Mouse (Mus musculus) stomach, postnatal 0 days (tissue): ENCODE data around the gene Acin1. TPM values are rescaled to one million over a fixed set of nuclear protein-coding genes. Genes with fewer than 3 reads are reported as not detected.

Experiments
- ATAC-seq: fragments of 200-750 bp; cut with Nextera tagmentation; 2 replicates; pipeline ENCODE4 v1.8.0; 2017; ENCODE audit not compliant: low FRiP score, low TSS enrichment
- DNase-seq: peaks from one replicate; pipeline ENCODE4 v3.0.0-alpha.2; 2016; ENCODE audit warnings: low spot score
- H3K27ac ChIP-seq: fragments of 300-500 bp; sonication (generic); replicated peaks from 2 replicates; pipeline ENCODE4 v1.5.1; 2014; ENCODE audit warnings: mild to moderate bottlenecking, control low read depth
- H3K27me3 ChIP-seq: fragments of 300-500 bp; sonication (generic); 2 replicates; pipeline ENCODE4 v1.6.1; 2014; ENCODE audit warnings: low read length; ENCODE audit not compliant: control insufficient read depth, insufficient read depth
- H3K36me3 ChIP-seq: fragments of 300-500 bp; sonication (generic); 2 replicates; pipeline ENCODE4 v1.6.1; 2014; ENCODE audit warnings: low read length, mixed read lengths; ENCODE audit not compliant: control insufficient read depth, insufficient read depth
- H3K4me1 ChIP-seq: fragments of 300-500 bp; sonication (generic); replicated peaks from 2 replicates; pipeline ENCODE4 v1.6.1; 2014; ENCODE audit warnings: antibody characterized with exemption; ENCODE audit not compliant: control insufficient read depth, insufficient read depth
- H3K4me2 ChIP-seq: fragments of 300-500 bp; sonication (generic); replicated peaks from 2 replicates; pipeline ENCODE4 v1.6.1; 2014; ENCODE audit warnings: low read depth, mild to moderate bottlenecking, control low read depth, moderate library complexity
- H3K4me3 ChIP-seq: fragments of 300-500 bp; sonication (generic); 2 replicates; pipeline ENCODE4 v1.5.1; 2014; ENCODE audit warnings: low read depth, low read length, control low read depth
- H3K9ac ChIP-seq: fragments of 300-500 bp; sonication (generic); 2 replicates; pipeline ENCODE4 v1.6.1; 2014; ENCODE audit warnings: mild to moderate bottlenecking, low read length, control low read depth, mixed read lengths
- H3K9me3 ChIP-seq: fragments of 300-500 bp; sonication (generic); 2 replicates; pipeline ENCODE4 v1.6.1; 2016; ENCODE audit warnings: low read length; ENCODE audit not compliant: control insufficient read depth
- CTCF ChIP-seq: IDR thresholded peaks from 2 replicates; pipeline ENCODE4 v1.5.1; 2016; ENCODE audit warnings: antibody characterized with exemption, low read depth, mild to moderate bottlenecking, moderate library complexity
- EP300 ChIP-seq: optimal IDR thresholded peaks from 2 replicates; pipeline ENCODE3; 2016; ENCODE audit warnings: antibody characterized with exemption
- WGBS: fragments of 180-500 bp; shearing (Covaris S2); extraction: QIAGEN DNeasy Blood & Tissue Kit; methylation state at CpG from one replicate; pipeline ENCODE4 v1.1.7; 2014; 5-methylcytosine and 5-hydroxymethylcytosine counted together
- polyA plus RNA-seq: library from polyadenylated mRNA; unstranded; fragments of >200 nt; fragmentation: Nextera tagmentation; extraction: Ambion mirVana; gene quantifications from 2 replicates; pipeline ENCODE4 v1.2.1, GENCODE M21; 2015

Gene Acin1
- polyA plus RNA-seq, 1 experiment from 2014 or later: 46.9 TPM

DNA sequence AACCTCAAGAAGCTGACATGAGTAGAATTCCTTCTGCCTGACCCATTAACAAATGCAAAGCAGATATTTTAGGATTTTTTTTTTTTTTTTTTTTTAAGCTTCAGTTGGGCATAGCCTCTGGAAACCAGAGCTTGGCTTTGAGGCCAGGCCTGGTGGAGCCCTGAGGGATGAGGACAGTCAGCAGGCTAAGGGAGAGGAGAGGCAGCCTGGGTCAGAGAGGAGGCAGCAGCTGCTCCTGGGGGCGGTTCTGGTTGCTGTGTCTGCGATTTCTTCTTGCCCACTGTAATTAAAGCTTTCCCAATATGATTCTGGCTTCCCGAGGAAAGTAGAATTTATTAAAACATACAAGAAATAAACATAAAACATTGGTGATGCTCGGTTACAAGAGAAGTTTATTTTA is 77.5 kb downstream of the Acin1 start:
- Histone ChIP-seq H3K27ac (no peak overlapping the region), H3K27me3 (no peaks in the 10 kb centered on the region), H3K9ac (no peak overlapping the region), H3K4me2 (no peak overlapping the region), H3K9me3 (no peaks in the 10 kb centered on the region), H3K4me3 (no peak overlapping the region), H3K4me1 (no peaks in the 10 kb centered on the region), H3K36me3 (0 out of 2 replicates have a peak, but pooled peaks cover 2% of the 10 kb centered on the region)
- TF ChIP-seq CTCF (no peak), EP300 (no peak)
- WGBS: 58% methylated on average over 4 of the region's 4 CpGs
- ATAC-seq (no peak), DNase-seq (no peak)

DNA sequence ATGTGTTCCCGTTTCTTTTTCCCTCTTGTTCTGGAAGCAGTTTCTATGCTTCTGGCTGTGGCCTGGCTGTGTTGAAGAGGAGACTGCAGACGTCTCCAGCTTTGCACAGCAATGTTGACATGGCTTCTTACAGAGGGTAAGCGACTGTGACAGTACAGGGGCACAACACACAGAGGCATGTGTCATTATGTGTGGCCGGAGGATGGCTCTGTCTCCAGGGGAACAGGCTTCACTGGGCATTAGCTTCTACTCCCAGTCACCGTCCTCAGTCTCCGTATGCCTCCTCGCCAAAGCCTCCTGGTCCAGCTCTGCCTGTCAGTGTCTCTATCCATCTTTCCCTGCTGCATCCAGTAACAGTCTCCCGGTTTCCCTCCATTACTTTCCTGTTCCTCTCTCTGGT is 79.5 kb downstream of the Acin1 start:
- TF ChIP-seq EP300 (no peak), CTCF (no peak)
- H3K9me3 ChIP-seq: no peaks in the 10 kb centered on the region
- no peaks in the 10 kb centered on the region for H3K27me3 ChIP-seq
- H3K9ac ChIP-seq: no peak overlapping the region
- ATAC-seq: no peak
- no peak for DNase-seq
- no peaks in the 10 kb centered on the region for H3K36me3 ChIP-seq
- WGBS: 57% methylated on average over 8 of the region's 8 CpGs
- no peak overlapping the region for H3K4me2 ChIP-seq
- H3K4me1 ChIP-seq: no peaks in the 10 kb centered on the region
- H3K4me3 ChIP-seq: no peak overlapping the region
- no peak overlapping the region for H3K27ac ChIP-seq

DNA sequence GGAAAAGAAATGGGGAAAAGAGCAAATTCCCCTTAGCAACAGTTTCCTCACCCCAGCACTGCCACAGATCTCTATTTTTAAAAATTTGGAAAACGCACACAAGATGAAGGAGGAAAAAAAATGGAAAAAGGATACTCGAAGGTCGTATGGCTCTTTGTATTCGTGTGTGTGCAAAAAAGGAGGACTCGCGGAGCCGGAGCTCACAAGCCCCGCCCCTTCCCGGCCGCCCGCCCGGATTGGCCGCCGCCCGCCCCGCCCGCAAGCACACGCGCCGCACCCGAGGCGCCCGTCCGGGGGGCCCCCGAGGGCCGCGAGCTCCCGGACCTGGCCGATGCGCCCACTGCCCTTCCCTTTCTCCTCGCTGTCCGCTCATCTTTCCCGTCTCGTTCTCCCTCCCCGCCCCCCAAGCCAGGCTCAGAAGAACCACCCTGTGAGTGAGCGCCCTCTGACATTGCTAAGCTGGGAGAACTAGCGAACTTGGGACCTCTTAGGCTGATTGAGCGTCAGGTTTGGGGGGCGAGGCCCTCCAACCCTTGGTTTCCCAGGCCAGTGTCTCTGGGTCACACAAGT is 80.9 kb downstream of the Acin1 start, which contains the start of gene 4931414P19Rik:
Gene 4931414P19Rik, minus strand, starts transcription at position 242 of the 570 bp plus-strand sequence.
- Histone ChIP-seq H3K4me2 (peak within 1 kb of the TSS; percentile 44), H3K4me1 (no peaks in the 10 kb centered on the region), H3K4me3 (peak within 1 kb of the TSS; percentile 36), H3K9me3 (no peaks in the 10 kb centered on the region), H3K36me3 (no peaks in the 10 kb centered on the region), H3K27ac (peak within 1 kb of the TSS; percentile 67), H3K27me3 (no peaks in the 10 kb centered on the region), H3K9ac (peak within 1 kb of the TSS; percentile 54)
- peak; percentile 65 for ATAC-seq
- DNase-seq: peak; percentile 89
- 3% methylated on average over 32 of the region's 39 CpGs for WGBS
- TF ChIP-seq EP300 (no peak), CTCF (no peak)

DNA sequence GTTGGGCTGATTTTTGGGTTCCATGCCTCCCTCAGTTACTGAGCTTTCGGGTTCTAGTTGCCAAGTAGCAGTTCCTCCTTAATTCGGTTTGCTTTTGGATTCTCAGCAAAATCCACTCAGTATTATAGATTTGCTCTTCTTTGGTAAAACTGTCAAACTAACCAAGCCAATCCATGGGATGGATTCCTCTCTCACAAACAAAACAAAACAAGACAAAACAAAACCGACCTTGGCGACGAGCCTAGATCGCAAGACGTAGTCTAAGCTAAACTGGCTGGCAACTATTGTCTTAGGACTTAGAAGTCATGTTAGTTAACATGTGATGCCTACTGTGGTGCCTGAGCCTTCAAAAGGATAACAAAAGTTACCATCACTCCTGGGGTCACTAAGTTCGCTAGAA is 83.0 kb downstream of the Acin1 start:
- H3K4me3 ChIP-seq: peak overlapping the region; percentile 73
- no peak overlapping the region for H3K9ac ChIP-seq
- H3K36me3 ChIP-seq: no peaks in the 10 kb centered on the region
- no peaks in the 10 kb centered on the region for H3K27me3 ChIP-seq
- no peak for TF ChIP-seq CTCF
- peak overlapping the region; percentile 98 for H3K27ac ChIP-seq
- peak overlapping the region; percentile 52 for H3K4me2 ChIP-seq
- H3K4me1 ChIP-seq: no peaks in the 10 kb centered on the region
- no peak for DNase-seq
- WGBS: 77% methylated on average over 8 of the region's 8 CpGs
- no peak for ATAC-seq
- H3K9me3 ChIP-seq: no peaks in the 10 kb centered on the region

DNA sequence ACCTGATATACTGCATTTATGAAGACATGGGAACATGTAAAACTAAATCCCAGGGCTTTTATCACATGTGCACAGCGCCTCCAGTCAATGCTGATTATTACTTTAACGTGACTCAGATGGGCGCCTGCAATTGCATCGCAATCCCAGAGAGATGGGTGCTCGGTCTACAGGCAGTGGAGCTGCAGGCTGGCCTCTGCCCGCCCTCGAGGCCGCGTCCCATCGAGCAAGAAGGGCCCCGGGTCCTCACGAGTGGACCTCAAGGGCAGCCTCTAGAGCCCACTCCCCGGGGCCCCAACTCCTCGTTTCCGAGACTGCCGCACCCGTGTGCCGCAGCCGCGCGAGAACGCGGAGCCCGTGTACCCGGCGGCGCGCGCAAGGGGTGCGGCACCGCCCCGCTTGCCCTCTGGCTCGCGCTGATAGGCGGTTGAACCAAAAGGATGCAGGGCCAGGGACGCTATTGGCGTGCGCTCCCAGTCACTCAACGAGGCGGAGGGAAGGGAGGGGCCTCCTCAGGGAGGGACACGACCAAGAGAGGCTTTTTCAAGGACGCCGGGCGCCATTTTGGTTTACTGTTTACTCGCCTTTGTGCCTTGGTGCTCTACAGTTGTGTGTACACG is 83.6 kb downstream of the Acin1 start:
- H3K36me3 ChIP-seq: no peaks in the 10 kb centered on the region
- no peaks in the 10 kb centered on the region for H3K9me3 ChIP-seq
- no peaks in the 10 kb centered on the region for H3K27me3 ChIP-seq
- TF ChIP-seq CTCF (peak; percentile 34; the same call in 1 of the 2 replicates), EP300 (no peak)
- peak overlapping the region; percentile 85 for H3K9ac ChIP-seq
- DNase-seq: peak; percentile 97
- H3K27ac ChIP-seq: peak overlapping the region; percentile 98
- peak overlapping the region; percentile 73 for H3K4me3 ChIP-seq
- H3K4me2 ChIP-seq: peak overlapping the region; percentile 52
- WGBS: under 1% methylated on average over 46 of the region's 46 CpGs
- no peaks in the 10 kb centered on the region for H3K4me1 ChIP-seq
- ATAC-seq: peak; percentile 100

DNA sequence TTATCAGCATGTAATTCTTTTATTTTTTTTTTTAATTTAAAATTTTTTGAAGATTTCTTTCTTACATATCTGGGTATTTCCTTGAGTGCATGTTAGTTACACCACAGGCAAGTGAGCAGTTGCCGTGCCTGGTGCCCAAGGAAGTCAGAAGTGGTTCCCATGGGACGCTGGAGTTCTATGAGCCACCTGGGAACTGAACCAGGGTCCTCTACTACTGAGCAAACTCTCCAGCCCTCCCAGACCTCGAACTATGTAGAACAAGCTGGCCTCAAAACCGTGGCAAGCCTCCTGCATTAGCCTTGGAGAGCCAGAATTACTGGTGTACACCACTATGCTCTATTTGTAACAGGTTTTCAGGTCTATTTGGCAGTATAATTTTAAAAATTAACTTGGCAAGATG is 84.1 kb downstream of the Acin1 start:
- H3K9ac ChIP-seq: no peak overlapping the region
- no peak for ATAC-seq
- DNase-seq: no peak

More for the DNA sequence above, 84.1 kb downstream of the Acin1 start:
- H3K27me3 ChIP-seq: no peaks in the 10 kb centered on the region
- 46% methylated on average over 4 of the region's 4 CpGs for WGBS
- no peaks in the 10 kb centered on the region for H3K4me1 ChIP-seq
- no peak for TF ChIP-seq CTCF
- TF ChIP-seq EP300: no peak
- peak overlapping the region; percentile 73 for H3K4me3 ChIP-seq
- H3K36me3 ChIP-seq: no peaks in the 10 kb centered on the region
- H3K4me2 ChIP-seq: peak overlapping the region; percentile 52
- peak overlapping the region; percentile 98 for H3K27ac ChIP-seq
- no peaks in the 10 kb centered on the region for H3K9me3 ChIP-seq
